In genomic region chr2:16356921-16357837, GRCm38 (mm10) we compare ENCODE assay signal across 8 mouse cellular contexts. TPM values are rescaled to one million over a fixed set of nuclear protein-coding genes. Genes with fewer than 3 reads are reported as not detected.
DNase-seq lines count a peak whose midpoint lies in the region; ATAC-seq and TF ChIP-seq lines count a peak whose summit lies in the region.

No protein-coding gene starts in this region.

- no peaks in the 10 kb centered on the region for H3K36me3 ChIP-seq in embryonic facial prominence, embryonic 10.5 days (replicated peaks)
- H3K36me3 ChIP-seq in limb, embryonic 10.5 days = no peaks in the 10 kb centered on the region
- H3K36me3 ChIP-seq in midbrain, embryonic 16.5 days (ENCODE audit: control insufficient read depth, insufficient read depth, low read length) = no peaks in the 10 kb centered on the region

- peak; percentile 60 for TF ChIP-seq CTCF in Patski (IDR thresholded peaks at IDR 0.05)

- peak overlapping the region; percentile 94 for H3K4me2 ChIP-seq in midbrain, embryonic 16.5 days (ENCODE audit: low read length)

- in situ Hi-C loops in Patski (cut with MboI; ENCODE audit: low pct_unique_long_range_greater_than_20kb) = loop anchor here (5.0 to 25.0 kb wide), 2 partner anchors 560 to 830 kb away; no protein-coding TSS in a partner anchor

- peaks cover 24% of the 10 kb centered on the region for H3K4me1 ChIP-seq in embryonic facial prominence, embryonic 10.5 days
- H3K4me1 ChIP-seq in limb, embryonic 10.5 days = peaks cover 28% of the 10 kb centered on the region
- H3K4me1 ChIP-seq in midbrain, embryonic 16.5 days (ENCODE audit: control insufficient read depth, insufficient read depth, low read length) = peaks cover 10% of the 10 kb centered on the region

- 1% methylated on average over 33 of the region's 33 CpGs for WGBS in embryonic facial prominence, embryonic 10.5 days
- 2% methylated on average over 33 of the region's 33 CpGs for WGBS in limb, embryonic 10.5 days
- WGBS in midbrain, embryonic 16.5 days = 2% methylated on average over 33 of the region's 33 CpGs

- peak; percentile 22 for ATAC-seq in Patski
- ATAC-seq in midbrain, embryonic 16.5 days = no peak

- no peaks in the 10 kb centered on the region for H3K27me3 ChIP-seq in Patski
- H3K27me3 ChIP-seq in embryonic facial prominence, embryonic 10.5 days (replicated peaks; ENCODE audit: low read depth, poor library complexity, severe bottlenecking) = no peaks in the 10 kb centered on the region; the same call in 1 of the 2 replicates
- H3K27me3 ChIP-seq in limb, embryonic 10.5 days (ENCODE audit: low read depth, poor library complexity, severe bottlenecking) = no peaks in the 10 kb centered on the region
- H3K27me3 ChIP-seq in midbrain, embryonic 16.5 days (ENCODE audit: control insufficient read depth, insufficient read depth, low read depth, low read length) = no peaks in the 10 kb centered on the region

- H3K4me3 ChIP-seq in embryonic facial prominence, embryonic 10.5 days = peak overlapping the region; percentile 70
- peak overlapping the region; percentile 70 for H3K4me3 ChIP-seq in limb, embryonic 10.5 days
- H3K4me3 ChIP-seq in midbrain, embryonic 16.5 days (ENCODE audit: low read depth, low read length) = peak overlapping the region; percentile 49

- no peaks in the 10 kb centered on the region for H3K9me3 ChIP-seq in embryonic facial prominence, embryonic 10.5 days
- no peaks in the 10 kb centered on the region for H3K9me3 ChIP-seq in limb, embryonic 10.5 days (replicated peaks)
- no peaks in the 10 kb centered on the region for H3K9me3 ChIP-seq in midbrain, embryonic 16.5 days (replicated peaks; ENCODE audit: control insufficient read depth, low read length, poor library complexity, severe bottlenecking)

- CTCF ChIA-PET in Patski (lab: Charles Lee) = interaction anchor here (1.1 kb wide), 1 partner anchor 557 kb away, joined by 3 read pairs; no protein-coding TSS in a partner anchor

- peak overlapping the region; percentile 92 for H3K27ac ChIP-seq in embryonic facial prominence, embryonic 10.5 days (replicated peaks)
- H3K27ac ChIP-seq in limb, embryonic 10.5 days = peak overlapping the region; percentile 90
- H3K27ac ChIP-seq in midbrain, embryonic 16.5 days (ENCODE audit: low read length) = peak overlapping the region; percentile 86; the same call in 1 of the 2 replicates

- peak; percentile 13 to 51 for DNase-seq in adrenal gland, adult (ENCODE audit: inconsistent age in 2 of 2, low spot score in 1 of 2)
- DNase-seq in adrenal gland, adult 8-10 months = no peak
- no peak for DNase-seq in Patski (ENCODE audit: low read depth, low spot score)
- peak; percentile 60 for DNase-seq in embryonic facial prominence, embryonic 10.5 days (ENCODE audit: low spot score)
- peak; percentile 9 for DNase-seq in heart, postnatal 4 days
- peak; percentile 58 for DNase-seq in limb, embryonic 10.5 days (ENCODE audit: low spot score)
- peak; percentile 68 for DNase-seq in thymus, postnatal 4 days

- H3K9ac ChIP-seq in midbrain, embryonic 16.5 days (ENCODE audit: low read depth, low read length) = peak overlapping the region; percentile 76

- POLR2A ChIA-PET in Patski (lab: Charles Lee) = interaction anchor here (0.6 kb wide), 2 partner anchors 31 to 363 kb away, joined by 4 to 7 read pairs; no protein-coding TSS in a partner anchor

RNA-seq across cellular contexts. Expression of gene Plxdc2, which starts 1.1 kb away (rescaled TPM):
- 10 to 100 TPM; 13.8 to 24.3 (median 20.6) TPM for total RNA-seq in adrenal gland, adult 8-10 months (2022)
- 31.0 TPM for polyA plus RNA-seq in Patski (2021)
- 16.8 and 20.0 TPM in 2 replicates for polyA plus RNA-seq in embryonic facial prominence, embryonic 10.5 days (2016; fragmentation: Nextera tagmentation; extraction: Ambion mirVana)
- total RNA-seq in heart, postnatal 4 days (2021) = 10 to 100 TPM; 14.4 to 15.9 TPM
- polyA plus RNA-seq in limb, embryonic 10.5 days (2016; fragmentation: Nextera tagmentation; extraction: Ambion mirVana) = 19.0 and 23.8 TPM in 2 replicates
- polyA plus RNA-seq in midbrain, embryonic 16.5 days (2015; fragmentation: Nextera tagmentation; extraction: Ambion mirVana) = 20.3 and 23.5 TPM in 2 replicates

Comparison
In these comparisons a context has a peak if more than half of its experiments do, and no peak if none do; other contexts are left out.
1. DNase-seq: peak in adrenal gland, adult (2 of 2), embryonic facial prominence, embryonic 10.5 days (single experiment), heart, postnatal 4 days (single experiment), limb, embryonic 10.5 days (single experiment) and thymus, postnatal 4 days (single experiment); none in adrenal gland, adult 8-10 months (single experiment) and Patski (single experiment).
2. Peak in every context shown above with its lines, with median percentiles within 50 percentile points of each other: H3K27ac ChIP-seq and H3K4me3 ChIP-seq.